Mouse (Mus musculus): ENCODE measurements around the gene Fgfr2.

The Fgfr2 gene

DNA sequence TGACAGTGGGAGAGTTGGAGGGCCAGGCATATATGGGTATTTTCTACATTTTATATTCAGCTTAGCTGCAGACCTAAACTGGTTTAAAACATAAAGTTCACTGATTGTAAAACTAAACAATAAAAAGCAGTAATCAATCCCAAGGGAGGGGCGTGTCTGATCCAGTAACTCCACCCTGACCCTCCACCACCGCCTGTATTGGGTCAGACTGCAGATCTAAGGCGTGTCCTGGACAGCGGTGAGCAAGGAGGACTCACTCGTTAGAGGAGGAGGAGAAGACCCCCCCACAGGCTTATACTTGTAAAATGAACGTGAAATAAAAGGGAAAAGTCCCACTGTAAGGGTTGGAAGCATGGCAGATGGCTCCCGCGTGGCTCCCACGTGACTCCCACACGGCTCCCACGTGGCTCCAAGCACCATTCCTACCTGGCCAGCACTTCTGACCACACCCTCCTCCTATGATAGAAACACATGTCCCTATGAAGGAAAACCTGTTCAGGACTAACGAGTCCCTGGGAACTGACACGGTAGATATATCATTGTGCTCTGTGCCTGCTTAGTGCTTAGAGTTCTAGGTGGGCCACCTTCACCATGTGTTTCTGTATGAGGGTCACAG lies 2131.9 kb downstream of the Fgfr2 start:
- no peak for DNase-seq (ENCODE audit: low read depth, low spot score)

DNA sequence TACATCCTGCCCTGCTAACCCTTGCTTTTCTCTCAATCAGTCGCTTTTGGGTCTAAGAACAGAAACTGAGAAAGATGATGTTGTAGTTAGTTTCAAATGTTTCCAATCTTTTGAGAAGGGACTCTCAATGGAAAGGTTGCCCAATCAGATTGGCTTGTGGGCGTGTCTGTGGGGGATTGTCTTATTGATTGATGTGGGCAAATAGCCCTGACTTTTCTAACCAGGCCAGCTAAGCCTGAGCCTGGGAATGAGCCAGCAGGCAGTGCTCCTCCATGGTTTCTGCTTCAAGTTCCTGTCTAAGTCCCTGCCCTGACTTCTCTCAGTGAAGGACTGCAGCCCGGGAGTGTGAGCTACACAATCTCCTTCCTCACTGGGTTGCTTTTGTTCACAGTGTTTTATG lies 2133.8 kb downstream of the Fgfr2 start:
- DNase-seq (ENCODE audit: low read depth, low spot score), result no peak

DNA sequence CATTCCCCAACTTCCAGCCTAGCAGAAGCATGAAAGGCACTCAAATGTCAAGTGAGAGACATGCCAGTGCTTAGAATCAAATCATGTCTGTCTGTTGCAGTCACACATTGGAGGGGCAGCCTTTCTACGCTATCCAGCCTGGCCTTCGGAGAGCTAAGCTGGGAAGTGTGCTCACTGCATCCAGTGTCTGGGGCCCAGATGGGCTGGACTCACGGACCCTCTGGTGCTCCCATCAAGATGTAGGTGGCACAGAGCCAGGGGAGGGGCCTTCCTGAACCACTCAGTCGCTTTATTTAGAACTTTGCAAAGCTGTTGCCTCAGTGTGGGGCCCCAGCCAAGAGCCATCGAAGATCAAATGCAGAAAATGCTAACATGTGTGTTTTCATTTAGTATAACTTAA lies 2135.0 kb downstream of the Fgfr2 start:
- DNase-seq (ENCODE audit: low read depth, low spot score), result no peak

DNA sequence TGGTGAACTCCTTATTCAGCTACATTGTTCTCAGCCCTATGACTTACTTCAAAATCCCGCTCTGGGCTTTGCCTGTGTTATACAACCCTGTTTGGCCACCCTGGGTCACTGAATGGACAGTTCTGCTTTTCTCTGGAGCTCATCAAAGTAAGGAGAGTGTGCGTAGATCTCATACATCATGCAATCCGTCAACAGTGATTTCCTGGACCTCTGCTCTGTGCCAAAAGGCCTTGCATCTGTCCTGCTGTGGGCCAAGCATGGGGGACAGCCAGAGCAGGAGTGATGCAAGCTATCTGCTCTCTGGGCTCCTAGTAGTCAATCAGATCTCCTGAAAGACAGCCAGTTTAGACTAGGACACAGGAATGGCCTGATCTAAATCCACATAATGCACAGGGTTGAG lies 2137.4 kb downstream of the Fgfr2 start:
- DNase-seq (ENCODE audit: low read depth, low spot score), result no peak

DNA sequence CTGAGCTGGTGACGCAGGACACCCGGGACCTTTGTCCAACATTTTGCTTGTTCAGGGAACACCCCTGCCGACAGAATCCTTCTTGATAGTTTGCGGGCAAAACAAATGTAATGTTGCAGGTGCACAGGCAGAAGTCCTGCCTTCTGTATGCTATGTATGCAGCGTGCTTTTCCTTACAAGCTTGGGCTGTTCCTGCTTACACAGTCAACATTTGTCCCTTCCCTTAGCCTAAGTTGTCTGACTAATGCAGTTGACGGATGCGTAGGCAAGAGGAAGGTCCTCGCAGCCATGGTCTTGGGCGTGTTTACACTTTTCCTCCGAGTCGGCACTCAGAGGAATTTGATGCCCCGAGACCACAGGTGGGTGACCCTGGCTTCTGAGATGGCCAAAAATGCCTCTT lies 2138.0 kb downstream of the Fgfr2 start:
- DNase-seq (ENCODE audit: low read depth, low spot score), result no peak

DNA sequence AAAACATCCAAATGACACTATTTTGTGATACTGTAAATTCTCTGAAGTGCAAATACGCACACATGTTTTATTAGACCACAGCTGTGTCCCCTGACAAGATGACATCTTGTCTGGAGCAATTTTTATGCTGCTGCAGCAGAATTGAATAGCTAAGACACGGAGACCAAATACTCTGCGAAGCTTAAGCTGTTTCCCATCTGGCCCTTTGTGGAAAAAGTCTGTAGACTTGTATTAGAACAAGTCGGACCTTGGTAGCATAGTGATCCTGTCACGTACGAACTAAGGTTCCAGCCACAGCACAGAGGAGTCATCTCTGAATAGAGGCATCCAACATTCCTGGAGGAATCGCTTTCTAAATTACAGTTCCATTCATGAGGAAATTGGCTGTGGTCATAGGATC lies 2138.9 kb downstream of the Fgfr2 start:
- no peak for DNase-seq (ENCODE audit: low read depth, low spot score)

DNA sequence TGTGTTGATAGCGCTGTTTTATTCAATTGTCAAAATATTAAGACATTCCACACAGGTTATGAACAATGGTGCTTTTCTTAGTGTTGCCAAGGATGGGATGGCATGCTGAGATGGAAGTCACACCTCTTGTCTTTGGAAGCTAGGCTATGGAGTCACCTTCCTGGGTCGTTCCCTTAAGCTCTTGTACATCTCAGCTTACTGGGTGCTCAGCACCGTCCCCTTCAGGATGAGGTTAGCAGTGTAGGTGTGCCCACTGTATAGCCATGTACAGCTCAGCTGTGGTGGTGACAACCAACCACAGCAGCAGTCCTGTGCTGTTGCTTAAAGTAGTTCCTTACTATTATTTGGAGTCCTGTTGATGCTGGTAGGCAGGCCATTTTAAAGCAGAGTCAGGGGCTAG lies 2140.3 kb downstream of the Fgfr2 start:
- DNase-seq (ENCODE audit: low read depth, low spot score), result no peak

DNA sequence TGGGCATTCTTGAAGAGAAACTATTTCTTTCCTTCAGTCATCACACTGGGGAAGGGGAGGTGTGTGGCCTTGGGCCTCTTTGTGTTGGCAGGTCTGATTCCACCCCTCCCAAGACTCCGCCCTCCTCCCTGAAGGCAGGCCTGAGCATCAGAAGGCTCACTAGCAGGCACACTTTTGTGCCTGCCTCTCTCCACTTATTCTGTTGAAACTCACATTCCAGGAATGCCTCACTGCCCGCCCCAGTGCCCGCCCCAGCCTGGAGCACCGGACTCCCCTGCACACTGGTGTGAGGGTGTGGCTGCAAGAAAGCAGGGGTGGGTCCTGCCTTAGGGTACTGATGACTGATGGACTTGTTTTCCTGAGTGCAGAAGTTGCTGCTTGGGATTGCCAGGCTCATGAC lies 2140.8 kb downstream of the Fgfr2 start:
- DNase-seq (ENCODE audit: low read depth, low spot score), result no peak

DNA sequence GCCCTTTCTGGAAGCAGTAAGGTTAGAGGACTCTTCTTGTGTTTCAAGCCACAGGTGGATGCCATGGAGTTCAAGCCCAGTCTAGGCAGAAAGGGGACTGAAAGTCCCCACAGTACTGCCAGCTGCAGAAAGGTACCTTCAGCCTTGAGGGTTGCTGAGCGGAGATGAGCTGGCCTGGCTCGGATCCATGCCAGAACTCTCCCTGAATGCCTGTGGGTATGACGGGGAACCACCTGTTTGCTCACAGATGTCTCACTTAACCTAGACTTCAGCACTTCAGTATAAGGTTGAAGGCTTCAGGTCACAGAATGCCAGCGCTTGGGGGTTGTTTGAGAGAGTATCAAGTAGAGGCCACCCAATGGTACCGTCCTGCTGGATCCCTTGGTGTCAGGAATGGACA lies 2143.0 kb downstream of the Fgfr2 start:
- DNase-seq (ENCODE audit: low read depth, low spot score), result no peak

DNA sequence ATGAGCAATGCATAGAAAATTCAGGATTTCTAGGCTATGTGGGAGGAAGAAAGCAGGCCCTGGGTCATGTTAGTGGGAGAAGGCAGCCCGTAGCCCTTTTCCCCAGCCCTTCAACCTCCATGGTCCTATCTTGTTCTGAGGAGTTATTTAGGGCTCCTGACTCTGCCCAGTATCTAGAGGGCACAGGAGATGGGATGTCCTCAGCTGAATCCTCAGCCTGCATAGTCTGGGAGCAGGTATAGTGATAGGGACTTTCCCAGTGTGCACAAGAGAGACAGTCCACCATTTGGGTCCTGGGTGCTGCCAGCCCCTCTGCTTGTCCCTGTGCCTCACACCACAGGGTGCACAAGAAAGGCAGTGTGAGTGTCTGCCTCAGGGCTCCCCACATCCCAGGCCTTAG lies 2144.6 kb downstream of the Fgfr2 start:
- DNase-seq (ENCODE audit: low read depth, low spot score), result no peak

DNA sequence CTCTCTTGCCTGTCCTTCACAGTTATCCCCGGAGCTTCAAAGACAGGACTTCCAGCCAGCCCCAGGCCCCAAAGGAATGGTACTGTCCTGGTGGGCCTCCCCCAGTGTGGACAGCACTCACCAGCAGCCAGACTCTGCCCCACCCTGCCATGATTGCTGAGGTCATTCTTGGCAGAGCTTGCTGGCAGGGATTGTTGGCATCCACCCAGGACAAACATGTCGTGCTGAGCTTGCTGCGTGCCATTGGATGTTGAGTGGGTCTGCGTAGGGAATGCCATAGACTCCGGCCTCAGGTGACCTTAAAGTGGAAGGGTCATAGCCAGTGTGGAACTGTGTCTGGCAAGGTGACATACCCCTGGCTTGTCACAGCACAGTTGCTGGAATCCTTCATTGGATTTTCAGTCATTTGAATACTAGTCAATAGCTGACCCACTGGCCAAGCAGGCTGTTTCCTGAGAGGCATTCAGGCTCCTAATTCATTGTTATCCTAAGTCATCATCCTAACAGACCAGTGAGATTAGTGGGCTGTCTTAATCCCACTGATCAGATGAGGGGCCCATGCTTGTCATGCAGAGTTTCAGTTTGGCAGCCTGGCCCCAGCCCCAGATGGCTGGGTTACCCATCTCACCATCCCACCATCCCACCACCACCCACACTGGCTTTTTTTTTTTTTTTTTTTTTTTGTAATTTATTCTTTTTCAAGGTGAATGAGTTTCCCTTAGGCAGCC lies 2145.2 kb downstream of the Fgfr2 start:
- no peak for DNase-seq (ENCODE audit: low read depth, low spot score)

DNA sequence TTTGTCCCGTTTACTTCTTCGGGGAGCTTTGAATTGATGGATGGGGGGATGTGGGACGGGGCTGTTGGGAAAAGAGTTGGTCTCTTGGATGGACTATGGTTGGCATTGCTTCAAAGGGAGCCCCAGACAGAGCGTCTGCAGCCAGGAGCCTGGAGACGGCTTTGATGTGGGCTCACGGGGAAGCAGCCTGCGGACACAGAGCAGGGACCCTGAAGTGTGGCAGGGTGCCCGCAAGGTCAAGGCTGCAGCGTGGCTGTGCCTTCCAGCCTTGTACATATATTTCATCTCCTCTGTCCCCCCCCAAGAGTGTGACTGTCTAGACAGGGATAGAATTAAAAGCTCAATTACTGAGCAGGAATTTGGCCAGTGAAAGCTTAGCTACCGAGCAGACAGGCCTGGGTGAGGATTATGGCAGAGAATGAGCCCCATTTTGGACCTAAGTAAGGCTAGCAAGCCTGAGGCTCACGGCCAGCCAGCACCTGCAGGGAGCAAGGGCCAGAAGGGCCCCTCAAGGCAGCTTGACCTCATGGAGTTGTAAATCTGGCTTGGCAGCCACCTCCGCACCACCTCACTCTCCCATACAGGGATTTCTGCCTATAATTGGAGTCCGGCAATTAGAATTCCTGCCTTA lies 2146.7 kb downstream of the Fgfr2 start:
- DNase-seq (ENCODE audit: low read depth, low spot score), result no peak

DNA sequence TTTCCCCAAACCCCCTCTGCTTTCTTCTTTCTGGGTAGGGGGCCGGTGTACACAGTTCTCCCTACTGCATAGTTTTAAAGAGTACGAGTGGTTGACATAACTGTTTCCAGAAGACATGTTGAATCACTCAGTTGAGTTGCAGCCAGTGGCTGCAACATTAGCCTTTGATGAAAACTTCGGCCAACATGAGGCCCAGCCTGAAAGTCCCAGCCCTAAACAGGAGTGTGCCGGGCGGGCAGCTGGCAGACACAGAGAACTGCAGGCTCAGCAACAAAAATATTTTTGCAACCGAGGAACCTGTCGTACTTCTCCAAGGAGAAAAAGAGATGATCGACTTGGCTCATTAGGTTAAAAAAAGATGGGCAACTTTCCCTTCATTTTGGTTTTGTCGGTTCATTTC lies 2150.4 kb downstream of the Fgfr2 start:
- DNase-seq (ENCODE audit: low read depth, low spot score), result no peak

DNA sequence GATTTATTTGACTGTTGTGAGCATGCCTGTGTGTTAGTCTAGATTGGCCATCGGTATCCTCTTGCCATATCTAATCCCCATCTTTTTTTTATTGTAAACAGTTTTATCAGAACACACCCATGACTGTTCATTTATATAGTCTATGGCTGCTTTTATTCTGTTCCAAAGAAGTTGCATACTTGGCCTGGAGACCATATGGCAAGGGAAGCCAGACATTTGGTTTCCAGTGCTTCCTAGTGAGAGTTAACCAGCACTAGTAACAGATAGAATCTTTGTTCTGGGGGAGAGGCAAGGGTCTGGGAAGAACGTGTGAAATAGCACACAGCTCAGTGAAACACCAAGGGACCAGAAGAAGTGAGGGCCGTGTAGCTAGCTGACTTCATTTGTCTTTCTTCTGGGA lies 2153.6 kb downstream of the Fgfr2 start:
- no peak for DNase-seq (ENCODE audit: low read depth, low spot score)

DNA sequence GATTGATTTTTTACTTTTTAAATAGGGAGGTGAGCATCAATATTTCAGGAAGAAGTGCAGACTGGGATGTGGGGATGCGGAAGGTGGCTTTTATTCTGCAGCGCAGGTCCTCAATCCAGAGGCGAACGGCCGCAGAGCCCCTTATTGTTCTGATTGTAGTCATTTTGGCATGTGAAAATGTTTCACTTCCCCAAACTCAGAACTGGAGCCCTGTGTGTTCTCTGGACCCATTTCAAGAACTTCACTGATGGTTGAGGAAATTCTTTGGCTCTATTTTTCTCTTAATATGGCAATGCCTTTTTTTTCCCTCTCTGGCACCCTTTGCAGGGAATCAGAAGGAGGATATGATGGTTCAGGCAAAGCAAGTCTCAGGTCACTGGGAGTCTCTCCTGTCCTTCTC lies 2154.1 kb downstream of the Fgfr2 start:
- DNase-seq (ENCODE audit: low read depth, low spot score), result no peak

DNA sequence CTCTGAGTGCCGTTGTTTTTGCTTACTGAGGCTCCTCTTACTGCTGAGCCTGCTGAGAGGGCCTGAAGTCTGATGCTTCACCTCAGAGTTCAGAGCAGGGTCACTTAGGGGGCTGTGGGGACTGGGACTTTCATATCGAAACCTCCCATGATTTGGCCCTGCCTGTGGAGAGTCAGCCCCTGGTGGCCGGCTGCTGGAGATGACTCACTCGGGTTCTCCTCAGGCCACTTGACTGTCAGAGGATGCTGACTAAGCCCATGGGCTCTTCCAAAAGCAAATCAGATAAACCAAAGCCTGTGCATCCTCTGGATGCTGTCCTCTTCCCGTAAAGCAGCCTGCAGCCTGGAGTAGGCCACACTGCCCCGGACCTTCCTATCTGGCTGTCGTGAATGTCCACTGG lies 2154.6 kb downstream of the Fgfr2 start:
- DNase-seq (ENCODE audit: low read depth, low spot score), result no peak

DNA sequence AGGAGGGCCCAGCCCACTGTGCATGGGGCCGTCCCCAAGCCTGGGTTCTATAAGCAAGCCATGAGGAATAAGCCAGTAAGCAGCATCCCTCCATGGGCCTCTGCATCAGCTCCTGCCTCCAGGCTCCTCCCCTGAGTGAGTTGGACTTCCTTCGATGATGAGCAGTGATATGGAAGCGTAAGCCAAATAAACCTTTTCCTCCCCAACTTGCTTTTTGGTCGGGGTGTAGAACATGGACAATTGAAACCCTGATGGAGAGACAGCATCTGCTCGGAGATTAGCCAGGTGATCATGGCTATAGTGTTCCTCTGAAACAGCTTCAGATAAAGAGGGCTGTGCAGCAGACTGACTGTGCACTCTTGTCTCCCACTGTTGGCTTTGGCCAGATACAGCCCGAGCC lies 2155.2 kb downstream of the Fgfr2 start:
- DNase-seq (ENCODE audit: low read depth, low spot score), result no peak

DNA sequence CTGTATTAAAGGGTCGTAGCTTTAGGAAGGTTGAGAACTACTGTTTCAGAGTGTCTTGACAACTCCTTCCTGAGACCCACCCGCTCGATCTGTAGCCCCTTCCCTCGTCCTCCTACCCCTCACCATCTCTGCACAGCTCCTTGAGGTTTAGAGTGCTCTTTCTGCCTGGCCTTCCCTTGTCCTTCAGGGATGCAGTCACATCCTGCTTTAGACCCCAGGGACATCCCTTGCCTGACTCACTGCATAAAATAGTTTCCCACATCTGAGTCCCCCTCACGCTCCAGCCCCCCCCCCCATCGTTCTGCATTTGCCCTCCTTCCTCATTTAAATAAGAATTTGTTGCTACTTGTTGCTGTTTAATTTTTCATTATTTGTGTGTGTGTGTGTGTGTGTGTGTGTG lies 2156.3 kb downstream of the Fgfr2 start:
- no peak for DNase-seq (ENCODE audit: low read depth, low spot score)

DNA sequence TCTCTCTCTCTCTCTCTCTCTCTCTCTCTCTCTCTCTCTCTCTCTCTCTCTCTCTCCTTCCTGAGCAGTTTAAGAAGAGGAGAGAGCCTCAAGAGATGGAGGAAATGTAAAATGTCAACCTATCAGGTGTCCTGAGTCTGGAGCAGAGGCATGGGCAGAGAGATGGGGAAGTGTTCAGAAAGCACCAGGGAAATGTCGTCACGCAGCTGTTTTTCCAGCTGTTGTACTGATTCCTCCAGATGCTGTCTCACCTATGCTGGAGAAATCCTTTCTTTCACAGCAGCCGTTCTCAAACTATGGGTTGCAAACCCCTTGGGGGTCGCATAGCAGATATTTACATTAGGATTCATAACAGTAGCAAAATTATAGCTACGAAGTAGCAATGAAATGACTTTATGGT lies 2156.7 kb downstream of the Fgfr2 start:
- DNase-seq (ENCODE audit: low read depth, low spot score), result no peak

DNA sequence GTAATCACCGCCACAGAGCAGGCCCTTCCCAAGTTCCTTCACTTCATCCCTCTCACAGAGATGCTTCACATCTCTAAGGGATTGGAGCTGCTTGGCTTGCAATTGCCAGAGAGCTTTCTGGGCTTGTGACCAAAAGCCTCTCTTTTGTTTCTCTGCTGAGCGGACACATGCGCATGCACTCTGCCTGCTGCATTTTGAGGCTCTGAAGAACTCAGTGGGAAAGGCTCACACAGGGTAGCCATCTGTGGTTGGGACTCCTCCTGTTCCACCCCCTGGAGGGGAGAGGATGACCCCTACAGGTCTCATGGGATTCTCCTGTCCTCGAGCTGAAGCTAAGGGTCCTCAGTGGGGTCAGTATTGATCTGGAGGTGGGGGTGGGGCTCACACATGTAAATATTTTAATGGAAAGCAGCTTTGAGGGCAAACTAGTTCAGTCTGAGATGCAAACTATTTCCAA lies 2157.2 kb downstream of the Fgfr2 start:
- no peak for DNase-seq (ENCODE audit: low read depth, low spot score)

DNA sequence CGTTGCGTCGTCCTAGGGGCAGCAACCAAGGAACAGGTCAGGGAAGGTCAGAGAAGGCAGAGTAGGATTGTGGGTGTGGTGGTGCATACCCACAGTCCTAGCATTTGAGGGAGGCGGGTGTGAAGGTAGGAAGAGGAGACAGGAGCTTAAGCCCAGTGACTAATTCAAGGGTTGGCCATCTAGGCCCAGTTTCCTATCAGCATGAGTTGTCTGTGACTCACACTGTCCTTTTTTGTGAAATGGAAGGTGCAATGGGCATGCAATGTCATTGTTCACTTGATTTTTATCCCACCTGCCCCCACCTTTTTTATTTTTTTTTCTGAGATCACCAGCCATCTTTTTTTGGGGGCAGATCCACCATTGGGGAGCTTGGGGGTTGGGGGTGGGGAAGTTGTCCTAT lies 2157.8 kb downstream of the Fgfr2 start:
- no peak for DNase-seq (ENCODE audit: low read depth, low spot score)

DNA sequence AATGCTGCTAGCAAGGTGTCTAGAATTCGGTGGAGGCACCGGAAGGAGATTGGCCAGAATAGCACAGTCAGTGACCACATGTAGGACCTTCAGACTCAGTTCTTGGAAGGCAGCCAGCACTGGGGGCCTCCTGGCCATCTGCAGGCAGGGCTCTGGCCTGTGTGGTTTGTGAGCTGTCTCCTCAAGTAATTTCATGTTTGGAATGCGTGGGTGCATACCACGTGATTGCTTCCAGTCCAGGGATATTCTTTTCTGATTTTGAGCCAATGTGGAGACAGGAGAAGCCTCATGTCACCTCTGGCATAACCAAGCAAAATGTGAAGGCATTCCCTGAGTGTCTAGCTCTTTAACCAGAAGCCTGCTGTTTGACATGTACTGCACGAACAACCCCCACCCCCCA lies 2158.5 kb downstream of the Fgfr2 start:
- DNase-seq (ENCODE audit: low read depth, low spot score), result no peak

DNA sequence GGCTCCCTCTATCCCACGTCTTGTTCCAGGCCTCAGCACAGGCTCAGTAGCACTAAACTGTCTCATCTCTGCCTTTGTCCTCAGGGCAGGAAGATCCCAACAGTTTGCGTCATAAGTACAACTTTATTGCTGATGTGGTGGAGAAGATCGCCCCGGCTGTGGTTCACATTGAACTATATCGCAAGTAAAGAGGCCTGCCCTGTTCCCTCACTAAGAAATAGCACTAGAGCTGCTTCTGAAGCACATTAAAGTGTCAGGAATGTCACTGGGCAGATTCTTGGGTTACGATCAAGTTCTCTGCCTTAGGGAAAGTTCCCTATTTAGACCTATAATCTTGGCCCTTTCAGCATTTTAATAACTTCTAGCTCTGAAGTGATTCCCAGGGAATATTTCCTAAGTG lies 2161.7 kb downstream of the Fgfr2 start:
- DNase-seq (ENCODE audit: low read depth, low spot score), result no peak
